Mouse (Mus musculus): ENCODE data around the gene Gng12. TPM values are rescaled to one million over a fixed set of nuclear protein-coding genes. Genes with fewer than 3 reads are reported as not detected.

The Gng12 gene
- total and polyA plus RNA-seq, 3 experiments = 15.5 to 35.6 (median 34.4) TPM

DNA sequence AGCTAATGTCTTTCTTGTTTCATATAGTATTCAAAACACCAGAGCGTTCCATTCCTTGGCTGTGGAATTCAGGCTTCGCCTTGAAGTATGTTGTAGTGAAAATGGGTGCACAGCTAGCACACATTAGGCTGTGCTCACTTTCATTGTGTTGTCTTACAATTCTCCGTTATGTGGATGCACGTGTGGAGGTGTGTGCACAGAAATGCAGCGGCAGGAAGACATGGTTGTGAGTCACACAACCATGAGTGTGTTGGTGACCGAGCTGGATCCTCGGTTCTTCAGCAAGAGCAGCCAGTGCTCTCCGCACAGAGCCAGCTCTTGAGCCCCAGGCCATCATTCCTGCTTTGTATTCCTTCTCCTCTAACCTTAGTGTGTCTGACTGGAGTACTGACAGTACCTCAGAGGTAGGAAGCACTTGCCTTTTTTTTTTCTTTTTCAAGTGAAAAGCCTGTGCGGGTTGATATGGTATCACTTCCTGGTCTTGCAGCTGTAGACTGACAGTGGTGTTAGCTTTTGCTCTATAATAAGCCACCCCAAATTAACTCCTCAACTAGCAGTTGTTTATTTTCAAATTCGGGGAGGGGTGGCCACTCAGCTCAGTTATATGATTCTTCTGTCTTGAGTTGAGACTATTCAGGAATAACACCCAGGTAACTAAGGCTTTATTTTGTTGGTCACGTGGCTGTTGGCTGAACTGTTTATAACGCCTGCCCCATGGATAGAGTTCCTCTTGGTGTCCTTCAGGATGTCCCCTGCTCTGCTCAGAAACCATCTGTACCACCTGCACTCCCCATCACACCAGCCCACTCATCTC lies 48.2 kb downstream of the Gng12 start:
- no peaks in the 10 kb centered on the region for H3K27me3 ChIP-seq (ENCODE audit: control insufficient read depth, insufficient read depth, low read length)
- WGBS = 80% methylated on average over 12 of the region's 12 CpGs
- intact Hi-C loops (cut with DNase I) = no loop called here
- H3K4me1 ChIP-seq (ENCODE audit: control insufficient read depth, insufficient read depth, low read length) = peaks cover 1% of the 10 kb centered on the region; the same call in 1 of the 2 replicates
- no peak for TF ChIP-seq CTCF (IDR thresholded peaks at IDR 0.05)
- no peak for TF ChIP-seq POLR2A (IDR thresholded peaks at IDR 0.05; ENCODE audit: insufficient read depth, low read depth, low read length)
- TF ChIP-seq EP300 (IDR thresholded peaks at IDR 0.05; ENCODE audit: insufficient read depth, low read depth, low read length) = no peak
- H3K9ac ChIP-seq (ENCODE audit: low read depth, low read length) = no peak overlapping the region
- no peaks in the 10 kb centered on the region; the same call in 1 of the 2 replicates for H3K79me2 ChIP-seq (replicated peaks; ENCODE audit: control insufficient read depth, insufficient read depth, low read length)
- no peak overlapping the region for H3K4me3 ChIP-seq
- H3K27ac ChIP-seq = no peak overlapping the region
- no peaks in the 10 kb centered on the region; the same call in 1 of the 2 replicates for H3K36me3 ChIP-seq (ENCODE audit: control insufficient read depth, insufficient read depth, low read length)
- DNase-seq = no peak

DNA sequence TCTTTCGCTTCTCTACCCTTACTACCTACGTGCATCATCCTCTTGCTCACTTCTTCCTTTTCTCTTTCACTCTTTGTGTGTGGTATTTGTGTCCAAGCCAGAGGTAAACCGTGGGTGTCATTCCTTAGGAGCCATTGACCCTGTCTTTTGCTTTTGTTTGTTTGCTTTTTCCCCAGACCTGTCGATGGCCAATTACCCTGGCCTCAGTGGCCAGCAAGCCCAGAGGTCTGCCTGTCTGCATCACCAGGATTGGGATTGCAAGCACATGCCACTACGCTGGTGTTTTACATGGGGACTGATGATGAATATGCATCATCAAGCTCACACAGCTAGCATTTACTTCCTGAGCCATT lies 48.8 kb downstream of the Gng12 start:
- Histone ChIP-seq H3K27ac (no peak overlapping the region), H3K79me2 (replicated peaks; ENCODE audit: control insufficient read depth, insufficient read depth, low read length) (no peaks in the 10 kb centered on the region; the same call in 1 of the 2 replicates), H3K4me1 (ENCODE audit: control insufficient read depth, insufficient read depth, low read length) (peaks cover 1% of the 10 kb centered on the region; the same call in 1 of the 2 replicates), H3K4me3 (no peak overlapping the region), H3K9ac (ENCODE audit: low read depth, low read length) (no peak overlapping the region), H3K36me3 (ENCODE audit: control insufficient read depth, insufficient read depth, low read length) (no peaks in the 10 kb centered on the region; the same call in 1 of the 2 replicates), H3K27me3 (ENCODE audit: control insufficient read depth, insufficient read depth, low read length) (no peaks in the 10 kb centered on the region)
- WGBS = 81% methylated on average over 5 of the region's 5 CpGs
- intact Hi-C loops (cut with DNase I) = no loop called here
- DNase-seq = no peak
- no peak for TF ChIP-seq EP300 (IDR thresholded peaks at IDR 0.05; ENCODE audit: insufficient read depth, low read depth, low read length)

GRCm38 (mm10) chr6:66948111-66948510 lies 51.9 kb downstream of the Gng12 start:
- TF ChIP-seq POLR2A (IDR thresholded peaks at IDR 0.05; ENCODE audit: insufficient read depth, low read depth, low read length) (no peak), CTCF (IDR thresholded peaks at IDR 0.05) (no peak), EP300 (IDR thresholded peaks at IDR 0.05; ENCODE audit: insufficient read depth, low read depth, low read length) (no peak)
- 93% methylated on average over 3 of the region's 3 CpGs for WGBS
- DNase-seq = no peak

DNA sequence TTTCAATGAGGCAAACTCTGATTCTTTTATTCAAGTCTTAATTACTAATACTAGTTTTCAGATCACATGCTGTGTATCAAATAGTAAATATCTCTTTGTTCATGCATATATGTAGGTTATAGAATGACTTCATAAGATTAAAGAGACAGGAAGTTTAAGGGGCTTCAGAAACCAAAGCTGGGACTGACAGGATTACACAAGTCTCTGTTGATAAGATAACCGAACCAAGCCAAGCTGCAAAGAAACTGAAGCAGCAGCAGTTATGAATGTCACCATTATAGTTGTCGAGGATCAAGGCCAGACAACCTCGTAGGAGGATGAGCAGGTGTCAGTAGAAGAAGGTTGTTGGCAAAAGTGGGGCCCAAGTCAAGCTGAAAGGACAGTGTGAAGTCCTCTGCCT lies 52.7 kb downstream of the Gng12 start:
- no peak overlapping the region for H3K4me3 ChIP-seq
- H3K4me1 ChIP-seq (ENCODE audit: control insufficient read depth, insufficient read depth, low read length) = peaks cover 5% of the 10 kb centered on the region
- intact Hi-C loops (cut with DNase I) = no loop called here
- no peak overlapping the region for H3K9ac ChIP-seq (ENCODE audit: low read depth, low read length)
- H3K79me2 ChIP-seq (replicated peaks; ENCODE audit: control insufficient read depth, insufficient read depth, low read length) = no peaks in the 10 kb centered on the region; the same call in 1 of the 2 replicates
- WGBS = 52% methylated on average over 3 of the region's 3 CpGs
- H3K36me3 ChIP-seq (ENCODE audit: control insufficient read depth, insufficient read depth, low read length) = no peaks in the 10 kb centered on the region
- no peak for TF ChIP-seq POLR2A (IDR thresholded peaks at IDR 0.05; ENCODE audit: insufficient read depth, low read depth, low read length)
- no peak for TF ChIP-seq EP300 (IDR thresholded peaks at IDR 0.05; ENCODE audit: insufficient read depth, low read depth, low read length)
- no peak for TF ChIP-seq CTCF (IDR thresholded peaks at IDR 0.05)
- no peak for DNase-seq
- H3K27me3 ChIP-seq (ENCODE audit: control insufficient read depth, insufficient read depth, low read length) = no peaks in the 10 kb centered on the region
- no peak overlapping the region for H3K27ac ChIP-seq

More at GRCm38 (mm10) chr6:66948111-66948510, 51.9 kb downstream of the Gng12 start:
- no peak overlapping the region for H3K27ac ChIP-seq
- H3K4me3 ChIP-seq = no peak overlapping the region
- H3K9ac ChIP-seq (ENCODE audit: low read depth, low read length) = no peak overlapping the region
- H3K36me3 ChIP-seq (ENCODE audit: control insufficient read depth, insufficient read depth, low read length) = no peaks in the 10 kb centered on the region
- no peaks in the 10 kb centered on the region; the same call in 1 of the 2 replicates for H3K79me2 ChIP-seq (replicated peaks; ENCODE audit: control insufficient read depth, insufficient read depth, low read length)
- H3K4me1 ChIP-seq (ENCODE audit: control insufficient read depth, insufficient read depth, low read length) = peaks cover 1% of the 10 kb centered on the region; the same call in 1 of the 2 replicates
- H3K27me3 ChIP-seq (ENCODE audit: control insufficient read depth, insufficient read depth, low read length) = no peaks in the 10 kb centered on the region
- intact Hi-C loops (cut with DNase I) = no loop called here

GRCm38 (mm10) chr6:66951726-66952418 lies 55.7 kb downstream of the Gng12 start:
- Histone ChIP-seq H3K36me3 (ENCODE audit: control insufficient read depth, insufficient read depth, low read length) (no peaks in the 10 kb centered on the region), H3K4me1 (ENCODE audit: control insufficient read depth, insufficient read depth, low read length) (peaks cover 5% of the 10 kb centered on the region), H3K9ac (ENCODE audit: low read depth, low read length) (no peak overlapping the region), H3K27me3 (ENCODE audit: control insufficient read depth, insufficient read depth, low read length) (no peaks in the 10 kb centered on the region), H3K27ac (no peak overlapping the region), H3K4me3 (no peak overlapping the region), H3K79me2 (replicated peaks; ENCODE audit: control insufficient read depth, insufficient read depth, low read length) (no peaks in the 10 kb centered on the region; the same call in 1 of the 2 replicates)
- TF ChIP-seq POLR2A (IDR thresholded peaks at IDR 0.05; ENCODE audit: insufficient read depth, low read depth, low read length) (no peak), CTCF (IDR thresholded peaks at IDR 0.05) (no peak), EP300 (IDR thresholded peaks at IDR 0.05; ENCODE audit: insufficient read depth, low read depth, low read length) (no peak)
- intact Hi-C loops (cut with DNase I) = loop anchor here (5.0 kb wide), 1 partner anchor 55 kb away; the partner anchor contains the start of gene Gng12
- 66% methylated on average over 5 of the region's 5 CpGs for WGBS
- no peak for DNase-seq

Measured in heart, adult 2 months (tissue).